Mouse (Mus musculus): Measurements from ENCODE around the gene Plcb3. TPM values are rescaled to one million over a fixed set of nuclear protein-coding genes. Genes with fewer than 3 reads are reported as not detected.

Gene Plcb3
- total RNA-seq, 2 experiments from 2014 or later, result 16.4 to 18.4 TPM

GRCm38 (mm10) chr19:6971644-6972043 lies 4.6 kb downstream of the Plcb3 start:
- no peak for DNase-seq (ENCODE audit: low spot score in 2 of 2)

- no peak for DNase-seq (ENCODE audit: low spot score in 2 of 2)
These were observed 5.7 kb downstream of the Plcb3 start for GRCm38 (mm10) chr19:6970460-6971085.

- DNase-seq (ENCODE audit: low spot score in 2 of 2), result peak; percentile 53 to 72
These were observed 6.4 kb downstream of the Plcb3 start for GRCm38 (mm10) chr19:6969665-6970381.

GRCm38 (mm10) chr19:6969291-6969664 lies 7.0 kb downstream of the Plcb3 start:
- DNase-seq (ENCODE audit: low spot score in 2 of 2), result no peak

- no peak for DNase-seq (ENCODE audit: low spot score in 2 of 2)
These were observed 7.6 kb downstream of the Plcb3 start for GRCm38 (mm10) chr19:6968491-6969271.

- DNase-seq (ENCODE audit: low spot score in 2 of 2), result no peak
These were observed 19.8 kb downstream of the Plcb3 start for GRCm38 (mm10) chr19:6956461-6956860.

- no peak for DNase-seq (ENCODE audit: low spot score in 2 of 2)
These were observed 20.8 kb downstream of the Plcb3 start for GRCm38 (mm10) chr19:6955424-6955823.

GRCm38 (mm10) chr19:6954046-6954445 lies 22.2 kb downstream of the Plcb3 start:
- peak in 1 of 2 experiments; percentile 46 for DNase-seq (ENCODE audit: low spot score in 2 of 2)

- DNase-seq (ENCODE audit: low spot score in 2 of 2), result no peak
These were observed 23.6 kb downstream of the Plcb3 start for GRCm38 (mm10) chr19:6952712-6953037.

- DNase-seq (ENCODE audit: low spot score in 2 of 2), result peak; percentile 74 to 82
These were observed 24.1 kb downstream of the Plcb3 start for GRCm38 (mm10) chr19:6951994-6952711.

GRCm38 (mm10) chr19:6951381-6951968 lies 24.8 kb downstream of the Plcb3 start:
- peak; percentile 90 to 91 for DNase-seq (ENCODE audit: low spot score in 2 of 2)

- peak in 1 of 2 experiments; percentile 68 for DNase-seq (ENCODE audit: low spot score in 2 of 2)
These were observed 25.6 kb downstream of the Plcb3 start for GRCm38 (mm10) chr19:6950613-6951153.

- DNase-seq (ENCODE audit: low spot score in 2 of 2), result no peak
These were observed 26.3 kb downstream of the Plcb3 start for GRCm38 (mm10) chr19:6949951-6950350.

GRCm38 (mm10) chr19:6949532-6949931 lies 26.7 kb downstream of the Plcb3 start:
- no peak for DNase-seq (ENCODE audit: low spot score in 2 of 2)

GRCm38 (mm10) chr19:6948186-6948585 lies 28.1 kb downstream of the Plcb3 start:
- no peak for DNase-seq (ENCODE audit: low spot score in 2 of 2)

GRCm38 (mm10) chr19:6947742-6948141 lies 28.5 kb downstream of the Plcb3 start:
- no peak for DNase-seq (ENCODE audit: low spot score in 2 of 2)

- no peak for DNase-seq (ENCODE audit: low spot score in 2 of 2)
These were observed 32.6 kb downstream of the Plcb3 start for GRCm38 (mm10) chr19:6943709-6944108.

- no peak for DNase-seq (ENCODE audit: low spot score in 2 of 2)
These were observed 33.5 kb downstream of the Plcb3 start for GRCm38 (mm10) chr19:6942764-6943163.

GRCm38 (mm10) chr19:6942249-6942691 lies 34.0 kb downstream of the Plcb3 start, which contains the start of gene Gpr137:
Gene Gpr137, minus strand, starts transcription at chr19:6942480.
- peak; percentile 86 to 93 for DNase-seq (ENCODE audit: low spot score in 2 of 2)

GRCm38 (mm10) chr19:6941372-6942248 lies 34.7 kb downstream of the Plcb3 start, which contains the start of gene Bad:
Gene Bad, plus strand, starts transcription at chr19:6941861.
- peak; percentile 97 to 98 for DNase-seq (ENCODE audit: low spot score in 2 of 2)
